Mouse (Mus musculus) urinary bladder, adult 2 months (tissue): ENCODE results near the gene Hoxb13. TPM values are rescaled to one million over a fixed set of nuclear protein-coding genes. Genes with fewer than 3 reads are reported as not detected.

ENCODE experiments used
- DNase-seq: peaks from one replicate; pipeline ENCODE4 v3.0.0; 2022; ENCODE audit warnings: low spot score
- polyA plus RNA-seq: library from polyadenylated mRNA; depleted of rRNA; stranded (reverse); fragments of >200 nt; gene quantifications from 2 replicates; pipeline ENCODE4 v1.2.3, GENCODE M21; 2012; rRNA removed

The Hoxb13 gene
- polyA plus RNA-seq, result 1.5 and 1.7 TPM in 2 replicates

DNA sequence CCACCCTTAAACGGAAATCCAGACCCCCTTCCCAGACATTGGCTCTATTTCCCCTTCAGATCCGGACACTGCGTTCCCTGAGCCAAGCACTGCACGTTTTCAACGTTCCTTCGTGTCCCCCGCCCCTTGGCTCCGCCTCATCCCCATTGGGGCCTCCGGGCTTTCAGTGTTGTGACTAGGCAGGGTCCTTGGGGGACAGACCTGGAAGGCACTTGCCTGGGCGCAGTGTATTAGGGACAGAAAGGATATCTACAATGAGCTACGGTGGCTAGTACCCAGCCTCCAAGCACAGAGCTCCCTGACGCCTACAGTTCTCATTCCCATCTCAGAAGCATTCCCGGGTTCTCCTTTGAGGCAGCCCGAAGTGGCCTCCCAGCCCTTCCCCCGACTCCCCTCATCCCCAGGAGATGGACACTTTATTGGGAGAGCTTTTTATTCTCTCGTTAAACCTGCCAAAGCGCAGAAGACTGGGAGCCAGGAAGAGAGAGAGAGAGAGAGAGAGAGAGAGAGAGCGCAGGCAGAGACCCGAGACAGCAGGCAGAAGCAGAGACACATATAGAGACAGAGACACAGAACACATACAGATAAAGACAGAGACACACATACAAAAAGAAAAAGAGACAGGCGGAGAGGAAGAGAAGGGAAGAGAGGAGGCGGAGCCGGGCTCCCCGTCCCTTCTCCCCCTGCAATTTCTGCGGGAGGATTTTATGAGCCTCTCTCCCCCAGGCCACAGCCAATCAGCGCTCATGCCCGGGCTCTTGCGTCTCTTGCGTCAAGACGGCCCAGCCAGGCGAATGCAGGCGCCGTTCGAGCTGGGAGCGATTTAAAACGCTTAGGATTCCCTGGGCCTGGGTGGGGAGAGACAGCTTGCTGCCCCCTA lies at the start of gene Hoxb13:
Hoxb13 (plus strand) TSS at position 796 of the 880 bp plus-strand sequence.
- DNase-seq, result peak; percentile 32

DNA sequence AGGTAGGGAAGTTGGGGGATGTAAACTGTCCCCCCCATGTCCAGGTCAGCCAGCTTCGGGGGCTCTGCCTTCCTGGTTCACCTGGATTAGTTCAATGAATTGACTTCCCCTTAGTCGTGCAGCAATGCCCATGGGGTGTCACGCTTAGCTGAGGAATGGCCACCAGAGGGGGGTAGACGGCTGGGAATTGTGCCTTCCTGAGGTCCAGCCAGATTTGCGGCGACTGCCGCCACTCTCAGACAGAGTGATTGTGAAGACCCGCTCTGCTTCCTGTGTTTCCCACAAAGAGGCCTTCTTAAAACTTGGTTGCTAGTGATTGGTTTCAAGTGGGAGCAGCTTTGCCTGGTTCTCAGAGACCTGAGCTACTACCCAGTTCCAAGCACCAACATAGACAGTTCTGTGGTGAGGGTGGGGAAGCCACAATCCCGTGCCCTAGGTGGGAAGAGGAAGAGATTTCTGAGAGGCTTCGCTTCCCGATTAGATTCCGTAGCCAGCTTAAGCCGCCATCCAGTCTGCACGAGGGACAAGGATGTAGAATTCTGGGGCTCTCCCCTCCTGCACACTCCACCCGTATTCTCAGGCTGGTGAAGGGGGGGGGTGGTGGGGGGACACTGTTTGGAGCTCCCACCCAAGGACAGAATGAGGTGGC lies 48.4 kb upstream of the Hoxb13 start:
- DNase-seq, result peak; percentile 48

DNA sequence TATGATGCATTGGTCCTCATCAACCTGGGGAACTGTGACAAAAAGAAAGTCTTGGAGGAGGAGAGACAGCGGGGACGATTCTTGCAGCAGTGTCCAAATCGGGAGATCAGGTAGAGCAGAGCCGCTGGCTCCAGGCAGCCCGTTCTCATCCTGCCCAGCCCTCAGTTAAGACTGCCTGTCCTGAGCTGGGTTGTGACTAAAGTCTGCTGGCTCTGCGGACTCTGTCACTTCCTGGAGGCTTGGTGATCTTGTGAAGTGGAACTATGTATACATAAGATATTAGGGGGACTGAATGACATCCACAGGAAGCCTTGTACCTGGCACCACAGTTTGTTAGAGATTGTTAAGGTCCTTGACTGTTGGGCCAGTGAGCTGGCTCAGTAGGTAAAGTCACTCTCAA lies 46.6 kb upstream of the Hoxb13 start:
- DNase-seq, result no peak

GRCm38 (mm10) chr11:96164769-96165168 lies 29.3 kb upstream of the Hoxb13 start:
- no peak for DNase-seq

DNA sequence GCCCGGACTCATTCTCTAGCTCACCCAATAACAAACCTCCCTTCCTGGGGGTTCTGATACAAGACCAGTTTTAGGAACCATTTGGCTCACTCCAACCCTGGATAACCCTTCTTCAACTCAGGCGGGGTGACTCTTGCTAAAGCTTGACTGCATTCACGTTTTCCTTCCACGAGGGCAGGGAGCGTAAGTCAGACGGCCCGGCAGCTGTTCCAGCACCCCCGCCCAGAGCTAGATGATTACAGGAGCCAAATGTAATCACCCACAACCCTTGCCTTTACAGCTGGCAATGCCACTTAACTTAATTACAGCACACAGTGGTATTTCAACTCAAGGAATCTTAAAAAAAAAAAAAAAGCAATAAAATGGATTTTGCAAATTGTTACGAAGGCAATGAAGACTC lies 26.0 kb upstream of the Hoxb13 start:
- DNase-seq, result no peak

- no peak for DNase-seq
Measured at GRCm38 (mm10) chr11:96169016-96169415, 25.1 kb upstream of the Hoxb13 start.

DNA sequence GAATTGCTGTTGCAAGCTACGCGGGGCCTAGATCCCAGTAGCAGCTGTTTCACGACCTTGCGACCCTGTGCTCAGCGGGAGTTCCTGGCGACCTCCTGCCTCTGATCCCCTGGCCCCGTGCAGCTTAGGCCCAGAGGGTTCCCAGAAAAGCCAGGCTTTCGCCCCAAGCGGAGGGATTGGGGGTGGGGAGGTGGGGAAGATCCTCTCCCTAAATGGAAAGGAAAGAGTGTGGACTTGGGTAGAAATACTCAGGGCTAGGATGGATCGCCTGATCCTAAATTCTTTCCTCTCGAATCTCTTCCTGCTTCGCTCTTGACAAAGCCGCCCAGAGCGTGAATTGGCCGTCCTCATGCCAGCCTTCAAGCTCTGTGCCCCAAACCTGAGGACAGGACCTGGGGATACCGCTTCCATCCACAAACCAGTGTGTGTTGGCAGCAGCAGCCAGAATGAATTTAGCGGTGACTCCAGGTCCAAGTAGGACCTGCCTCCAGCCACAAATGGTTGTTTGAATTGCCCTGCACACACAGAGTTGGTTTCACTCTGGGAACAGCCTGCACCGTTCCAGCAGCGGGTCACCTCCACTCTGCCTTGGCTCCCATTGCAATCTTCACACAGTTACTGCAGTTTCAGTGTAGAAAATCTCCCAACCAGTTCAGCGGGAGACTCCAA lies 23.3 kb upstream of the Hoxb13 start:
- no peak for DNase-seq

DNA sequence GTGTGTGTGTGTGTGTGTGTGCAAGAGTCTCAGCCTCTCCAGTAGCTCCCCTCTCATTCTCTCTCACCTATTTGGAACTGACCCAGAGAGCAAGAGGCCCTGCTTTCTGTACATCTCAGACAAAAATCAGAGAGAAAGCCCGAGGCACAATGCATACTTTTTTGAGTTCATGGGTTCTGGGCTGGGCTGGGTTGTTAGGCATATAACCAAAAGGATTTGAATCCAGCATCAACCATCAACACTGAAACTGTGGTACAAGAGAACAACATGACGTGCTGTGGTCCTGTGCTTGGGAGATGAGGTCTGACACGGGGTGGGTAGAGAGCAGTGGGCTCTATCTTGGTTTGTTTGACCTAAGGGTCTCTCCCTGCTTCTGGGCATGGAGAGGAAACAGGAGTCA lies 22.5 kb upstream of the Hoxb13 start:
- no peak for DNase-seq

DNA sequence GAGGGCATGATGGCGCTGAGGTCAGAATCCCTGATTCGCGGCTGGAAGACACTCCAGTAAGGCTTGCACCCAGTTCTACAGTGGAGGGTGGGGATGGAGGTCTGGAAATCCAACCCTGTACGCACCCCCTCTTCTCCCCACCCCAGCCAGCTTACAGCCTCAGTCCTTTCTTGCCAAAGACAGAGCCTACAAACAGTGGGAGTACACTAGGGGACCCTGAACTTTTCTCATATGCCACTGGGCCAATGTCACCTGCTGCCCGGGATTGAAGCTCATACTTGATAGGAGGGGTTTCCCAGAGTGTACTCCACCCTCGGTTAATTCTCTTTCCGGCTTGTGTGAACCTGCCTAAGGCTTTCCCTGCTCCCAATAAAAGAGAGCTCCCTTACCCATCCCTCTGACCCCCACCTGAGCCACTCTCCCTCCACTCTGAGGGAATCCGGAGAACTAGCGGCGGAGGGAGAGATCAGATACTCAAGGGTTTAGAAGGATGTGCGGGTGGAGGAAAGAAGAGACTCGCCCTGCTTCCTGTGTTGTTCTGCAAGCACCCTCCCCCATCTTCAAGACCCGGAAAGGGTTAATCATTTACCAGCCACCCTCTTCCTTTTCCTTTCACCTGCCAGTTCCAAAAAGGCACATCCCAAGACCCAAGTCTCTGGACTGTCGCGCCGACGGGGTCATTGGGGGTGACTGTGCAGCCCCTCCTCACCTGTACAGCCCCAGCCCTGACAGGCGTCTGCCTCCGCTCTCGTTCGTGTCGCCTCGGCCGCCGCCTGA lies 21.4 kb upstream of the Hoxb13 start:
- no peak for DNase-seq

DNA sequence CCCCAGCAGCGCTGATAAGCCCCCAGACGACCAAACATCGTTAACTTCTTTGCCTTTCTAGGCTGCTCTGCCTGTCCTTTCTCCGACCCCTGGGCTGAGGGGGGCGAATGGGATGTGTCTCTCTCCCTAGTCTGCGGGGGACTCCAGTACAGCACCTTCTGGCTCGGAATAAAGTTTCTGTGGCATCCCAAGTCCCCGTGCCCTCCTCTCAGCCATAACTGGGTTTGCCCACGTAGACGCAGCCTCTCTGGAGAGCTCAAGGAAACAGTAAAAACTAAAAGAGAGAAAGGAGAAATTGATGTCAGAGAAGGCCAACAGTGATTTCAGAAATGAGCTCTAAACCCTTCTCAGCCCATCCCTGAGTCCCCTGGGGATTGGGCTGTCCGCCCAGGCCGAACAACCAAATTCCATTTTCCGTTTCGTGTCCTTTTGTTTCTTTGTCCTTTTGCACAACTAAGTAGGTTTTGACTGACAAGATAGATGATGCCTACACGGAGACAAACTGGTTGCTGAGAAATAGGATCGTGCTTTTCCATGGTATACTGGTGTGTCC lies 20.8 kb upstream of the Hoxb13 start:
- DNase-seq, result no peak

- DNase-seq, result no peak
Measured at GRCm38 (mm10) chr11:96174881-96175280, 19.2 kb upstream of the Hoxb13 start.

DNA sequence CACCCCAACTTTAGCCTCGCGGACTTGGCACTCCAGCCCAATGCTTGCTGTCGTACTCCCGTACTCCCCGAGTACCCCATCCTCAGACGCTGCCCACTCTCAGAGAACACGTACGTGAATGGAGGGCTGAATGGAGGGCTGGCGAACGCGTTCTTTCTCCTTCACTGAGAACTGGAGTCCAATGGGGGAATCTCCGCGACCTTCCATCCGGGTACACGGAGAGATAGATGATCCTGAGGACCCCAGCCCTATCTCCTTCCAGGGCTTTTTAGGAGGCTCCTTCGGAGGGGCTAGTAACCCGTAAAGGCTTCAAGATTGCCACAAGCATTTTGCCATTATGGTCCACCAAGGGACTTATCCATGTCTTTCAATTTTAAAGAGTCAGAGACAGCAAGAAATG lies 18.6 kb upstream of the Hoxb13 start:
- no peak for DNase-seq

GRCm38 (mm10) chr11:96175951-96176530 lies 18.1 kb upstream of the Hoxb13 start:
- no peak for DNase-seq

DNA sequence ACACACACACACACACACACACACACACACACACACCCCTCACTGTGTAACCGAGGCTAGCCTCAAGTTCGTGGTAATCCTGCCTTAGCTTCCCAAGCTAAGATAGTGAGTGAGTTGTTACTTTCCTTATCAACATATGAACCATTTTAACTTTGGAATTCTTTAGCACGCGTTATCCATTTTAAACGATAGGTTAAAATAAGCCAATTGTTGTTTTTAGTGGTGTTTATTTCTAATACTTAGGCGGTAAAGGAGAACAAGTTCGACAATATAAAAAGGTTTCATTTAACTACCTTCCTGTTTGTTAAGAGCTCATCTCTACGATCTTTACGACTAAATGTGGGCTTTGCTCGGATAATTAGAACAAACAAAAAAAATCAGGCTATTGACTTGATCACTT lies 17.3 kb upstream of the Hoxb13 start:
- no peak for DNase-seq

DNA sequence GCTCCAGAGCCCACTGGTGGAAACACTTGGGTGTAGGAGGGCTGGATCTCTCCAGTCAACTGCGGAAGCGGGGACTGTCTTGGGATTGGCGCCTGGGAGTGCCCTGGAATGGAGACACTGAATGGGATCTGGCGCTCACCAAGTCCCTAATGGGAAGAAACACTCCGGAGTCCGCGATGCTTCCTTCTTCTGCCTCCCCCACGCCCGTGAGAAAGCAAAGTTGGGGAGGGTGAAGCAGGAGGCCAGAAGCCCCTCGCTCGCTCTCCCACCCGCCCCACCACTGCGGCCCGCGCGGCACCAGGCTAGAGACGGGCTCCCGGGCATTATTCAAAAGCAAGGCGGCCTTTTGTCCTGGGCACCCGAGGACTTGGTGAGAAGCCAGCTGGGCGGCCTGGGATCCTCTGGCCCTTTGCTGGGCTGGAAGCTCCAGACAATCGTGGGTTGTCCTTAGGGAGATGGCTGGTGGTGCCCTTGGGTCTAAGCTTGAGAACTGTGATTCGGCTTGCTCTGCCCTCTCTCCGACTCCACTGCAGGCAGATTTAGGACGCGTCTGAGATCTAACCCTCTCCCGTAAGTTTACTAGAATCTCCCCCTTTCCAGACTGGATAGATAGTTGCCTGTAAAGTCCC lies 16.5 kb upstream of the Hoxb13 start:
- no peak for DNase-seq

- no peak for DNase-seq
Measured at GRCm38 (mm10) chr11:96178356-96178755, 15.8 kb upstream of the Hoxb13 start.

DNA sequence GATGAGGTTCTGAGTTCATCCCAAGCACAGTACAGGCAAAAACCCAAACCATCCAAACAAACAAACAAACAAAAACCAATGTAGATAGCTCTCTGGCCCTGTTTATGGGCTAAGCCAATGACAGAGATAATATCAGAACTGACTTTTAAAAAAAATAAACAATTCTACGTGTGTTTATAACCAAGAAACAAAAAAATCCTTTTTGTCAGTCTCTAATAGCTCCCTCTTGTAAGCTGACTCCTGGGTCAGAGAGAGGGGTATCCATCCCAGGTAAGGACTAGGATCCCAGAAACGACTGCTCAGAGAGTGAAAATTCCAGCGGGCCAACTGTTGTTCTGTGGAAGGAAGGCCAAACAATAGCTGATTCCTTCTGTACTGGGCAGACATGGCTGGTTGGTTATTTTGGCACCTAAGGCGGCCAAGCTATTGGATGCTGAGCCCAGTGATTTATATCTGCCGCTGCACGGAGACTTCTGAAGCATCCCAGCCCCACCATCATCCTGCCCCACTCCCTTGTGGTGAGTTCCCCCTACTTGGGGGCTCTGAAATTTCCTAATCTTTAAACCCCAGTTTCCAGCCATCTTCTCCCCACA lies 15.1 kb upstream of the Hoxb13 start:
- DNase-seq, result no peak

DNA sequence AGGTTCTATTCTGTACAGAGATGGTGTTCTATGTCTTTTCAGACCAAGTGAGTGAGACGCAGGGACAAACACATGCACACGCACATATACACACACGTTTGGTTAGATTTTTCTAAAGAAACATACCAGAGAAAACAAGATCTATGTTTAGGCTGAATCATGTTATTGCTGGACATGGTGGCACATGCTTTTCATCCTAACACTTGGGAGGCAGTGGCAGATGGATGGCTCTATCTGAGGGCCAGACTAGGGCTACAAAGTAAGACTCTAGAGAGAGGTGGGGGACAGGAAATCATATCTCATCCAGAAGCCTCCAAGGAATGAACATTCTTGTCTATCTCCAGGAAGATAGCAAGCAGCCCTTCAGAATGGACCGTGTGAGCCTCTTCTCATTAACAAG lies 13.1 kb upstream of the Hoxb13 start:
- no peak for DNase-seq

- no peak for DNase-seq
Measured at GRCm38 (mm10) chr11:96184233-96184632, 9.9 kb upstream of the Hoxb13 start.

DNA sequence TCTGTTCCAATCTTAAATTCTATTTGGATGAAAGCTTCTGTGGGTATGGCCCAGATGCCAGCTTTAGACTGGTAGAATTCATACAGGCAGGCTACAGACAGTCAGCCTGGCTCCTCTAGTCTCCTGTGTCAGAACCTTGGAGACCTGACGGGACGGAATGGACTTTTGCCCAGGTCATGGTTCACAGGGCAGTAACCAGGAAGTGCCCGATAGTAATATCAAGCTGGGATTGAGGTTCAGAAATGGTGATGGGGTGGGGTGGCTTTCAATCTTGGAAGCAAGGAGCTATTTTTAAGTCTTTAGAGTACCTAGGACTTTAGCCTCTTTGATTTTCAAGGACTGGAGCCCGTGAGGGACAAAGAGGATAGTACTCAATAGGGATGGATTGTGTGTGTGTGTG lies 6.8 kb upstream of the Hoxb13 start:
- no peak for DNase-seq
